Mouse (Mus musculus): ENCODE results near the gene Ankra2. TPM values are rescaled to one million over a fixed set of nuclear protein-coding genes. Genes with fewer than 3 reads are reported as not detected.

Gene Ankra2
- total RNA-seq, 2 experiments from 2014 or later: 49.8 to 51.0 TPM

DNA sequence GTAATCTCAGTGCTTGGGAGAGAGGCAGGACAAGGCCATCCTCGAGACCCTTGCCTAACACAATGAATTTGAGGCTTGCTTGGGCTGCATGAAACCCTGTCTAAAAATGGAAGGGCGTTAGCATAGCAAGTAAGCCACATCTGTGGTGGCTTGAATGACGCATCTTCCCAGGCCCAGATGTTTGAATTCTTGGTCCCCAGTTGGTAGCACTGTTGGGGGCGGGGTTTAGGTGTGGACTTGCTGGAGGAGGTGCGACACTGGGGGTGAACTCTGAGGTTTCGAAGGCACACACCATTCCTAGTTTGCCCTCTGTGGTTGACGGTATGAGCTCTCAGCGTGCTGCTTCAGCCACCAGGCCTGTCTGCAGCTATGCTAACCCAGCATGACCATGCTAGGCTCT, 28.8 kb downstream of the Ankra2 start:
- no peak for DNase-seq (ENCODE audit: extremely low spot score in 1 of 2, low spot score in 1 of 2)

- DNase-seq (ENCODE audit: extremely low spot score in 1 of 2, low spot score in 1 of 2): no peak
Measured at GRCm38 (mm10) chr13:98296072-98296471, 33.2 kb downstream of the Ankra2 start.

- DNase-seq (ENCODE audit: extremely low spot score in 1 of 2, low spot score in 1 of 2): no peak
Measured at GRCm38 (mm10) chr13:98297883-98298482, 35.1 kb downstream of the Ankra2 start.

GRCm38 (mm10) chr13:98298833-98299758, 36.2 kb downstream of the Ankra2 start:
- DNase-seq (ENCODE audit: extremely low spot score in 1 of 2, low spot score in 1 of 2): peak; percentile 64 to 87

DNA sequence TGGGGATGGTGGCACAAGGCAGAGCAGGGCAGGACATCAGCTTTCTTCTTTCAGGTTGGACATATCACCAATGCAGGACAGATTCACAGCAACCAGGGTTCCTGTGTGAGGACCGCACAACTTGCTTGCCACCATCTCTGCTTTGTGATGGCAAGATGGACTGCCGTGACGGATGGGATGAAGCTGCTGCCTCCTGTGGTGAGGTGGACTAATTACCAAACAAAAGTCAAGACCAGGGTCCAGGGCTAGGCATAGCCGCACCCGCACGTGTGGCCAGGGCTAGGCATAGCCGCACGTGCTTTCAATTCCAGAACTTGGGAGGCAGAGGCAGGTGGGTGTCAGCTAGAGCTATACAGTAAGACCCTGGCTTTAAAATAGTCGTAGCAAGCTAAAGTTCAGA, 42.4 kb downstream of the Ankra2 start:
- no peak for DNase-seq (ENCODE audit: extremely low spot score in 1 of 2, low spot score in 1 of 2)

- DNase-seq (ENCODE audit: extremely low spot score in 1 of 2, low spot score in 1 of 2): no peak
Measured at GRCm38 (mm10) chr13:98306393-98306792, 43.5 kb downstream of the Ankra2 start.

- DNase-seq (ENCODE audit: extremely low spot score in 1 of 2, low spot score in 1 of 2): no peak
Measured at GRCm38 (mm10) chr13:98306852-98307475, 44.1 kb downstream of the Ankra2 start.

DNA sequence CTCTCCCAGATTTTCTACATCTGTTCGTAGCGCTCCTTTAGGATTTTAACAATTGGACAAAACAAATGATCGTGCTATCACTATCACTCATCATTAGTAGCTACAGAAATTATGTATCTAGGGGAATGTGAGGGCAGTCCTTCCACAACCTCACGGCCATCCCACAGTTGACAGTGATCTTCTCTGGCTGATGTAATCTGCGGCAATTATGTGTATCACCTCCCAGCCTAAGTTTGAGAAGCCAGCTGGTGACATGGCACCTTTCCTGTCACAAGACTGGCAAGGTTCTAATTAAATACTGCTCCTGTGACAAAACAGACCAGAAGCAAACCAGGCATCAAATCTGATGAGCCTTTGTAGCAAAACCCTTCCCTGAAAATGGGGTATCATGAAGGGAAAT, 45.1 kb downstream of the Ankra2 start:
- DNase-seq (ENCODE audit: extremely low spot score in 1 of 2, low spot score in 1 of 2): no peak

- no peak for DNase-seq (ENCODE audit: extremely low spot score in 1 of 2, low spot score in 1 of 2)
Measured at GRCm38 (mm10) chr13:98308724-98309123, 45.9 kb downstream of the Ankra2 start.

DNA sequence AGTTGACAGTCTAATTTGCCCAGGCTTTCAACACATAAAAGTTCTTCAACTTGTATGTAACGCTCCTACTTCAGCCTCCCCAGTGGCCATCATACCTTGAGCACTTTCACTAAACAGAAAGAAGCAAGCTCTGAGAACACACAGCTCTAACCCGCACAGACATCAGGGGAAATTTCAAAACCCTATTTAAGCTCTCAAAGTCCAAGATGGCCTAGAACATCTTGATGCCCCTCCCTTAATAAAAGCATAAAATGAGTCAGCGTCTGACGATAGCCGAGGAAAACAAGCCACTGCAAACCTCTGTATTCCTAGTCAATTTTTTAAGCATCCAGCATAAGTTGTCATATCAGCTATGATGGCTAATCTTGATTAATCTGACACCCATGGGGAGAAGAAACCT, 48.7 kb downstream of the Ankra2 start:
- no peak for DNase-seq (ENCODE audit: extremely low spot score in 1 of 2, low spot score in 1 of 2)

GRCm38 (mm10) chr13:98313631-98314030, 50.8 kb downstream of the Ankra2 start:
- DNase-seq (ENCODE audit: extremely low spot score in 1 of 2, low spot score in 1 of 2): no peak

DNA sequence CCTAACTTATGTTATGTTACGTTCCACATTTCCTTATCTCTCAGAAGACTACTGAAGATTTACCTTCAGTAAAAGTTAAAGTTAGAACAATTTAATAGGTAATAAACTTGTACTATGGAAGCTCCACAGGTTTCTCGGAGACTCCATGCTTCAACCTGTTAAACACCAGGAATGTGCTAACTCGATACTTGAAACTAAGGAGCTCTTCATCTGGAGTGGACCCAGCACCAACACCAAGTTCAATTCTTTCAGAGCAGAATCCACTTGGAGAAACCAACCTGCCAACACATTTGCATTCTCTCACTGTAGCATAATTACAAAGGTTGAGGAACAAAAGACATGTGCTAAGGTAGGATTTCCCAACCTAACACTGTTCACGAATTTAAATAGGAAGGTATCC, 52.2 kb downstream of the Ankra2 start:
- DNase-seq (ENCODE audit: extremely low spot score in 1 of 2, low spot score in 1 of 2): no peak

- DNase-seq (ENCODE audit: extremely low spot score in 1 of 2, low spot score in 1 of 2): no peak
Measured at GRCm38 (mm10) chr13:98316140-98316479, 53.2 kb downstream of the Ankra2 start.

DNA sequence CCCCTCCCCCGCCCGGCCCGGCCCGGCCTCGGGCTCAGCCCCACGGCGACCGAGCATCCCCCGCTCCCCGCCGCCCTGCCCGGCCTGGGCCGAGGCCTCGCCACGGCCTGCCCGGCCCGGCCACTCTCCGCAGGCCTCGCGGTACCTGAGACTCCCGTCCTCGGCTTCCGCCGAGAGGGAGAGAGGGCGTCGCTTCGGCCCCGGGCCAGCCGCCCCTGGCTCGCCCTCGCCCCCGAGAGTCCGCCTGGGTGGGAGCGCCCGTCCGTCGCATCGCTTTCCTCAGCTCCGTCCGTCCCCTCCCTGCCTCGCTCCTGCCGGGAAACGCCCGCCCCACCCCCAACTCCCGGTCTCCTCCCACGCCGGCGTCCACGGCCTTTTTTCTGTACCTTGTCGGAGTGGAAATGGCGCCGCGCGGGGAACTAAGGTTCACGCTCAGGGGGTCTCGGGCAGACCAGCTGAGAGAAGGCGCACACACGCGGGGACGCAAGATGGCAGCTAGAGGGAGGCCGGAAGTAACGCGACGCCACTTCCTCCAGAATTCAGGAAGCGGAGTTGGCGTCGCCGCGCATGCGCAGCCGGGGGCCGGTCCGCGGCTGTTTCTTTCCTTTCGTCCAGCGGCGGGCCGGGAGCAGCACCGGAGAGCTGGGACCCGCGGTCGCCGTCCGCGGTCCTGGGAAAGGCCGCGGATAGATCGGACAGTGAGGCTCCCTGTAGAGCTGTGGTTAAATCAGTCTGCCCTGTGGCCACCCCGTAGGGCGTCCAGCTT, 53.8 kb downstream of the Ankra2 start, which contains the start of gene Btf3:
TSS of gene Btf3 (minus strand) at position 527 of the 766 bp plus-strand sequence.
- DNase-seq (ENCODE audit: extremely low spot score in 1 of 2, low spot score in 1 of 2): peak; percentile 92

DNA sequence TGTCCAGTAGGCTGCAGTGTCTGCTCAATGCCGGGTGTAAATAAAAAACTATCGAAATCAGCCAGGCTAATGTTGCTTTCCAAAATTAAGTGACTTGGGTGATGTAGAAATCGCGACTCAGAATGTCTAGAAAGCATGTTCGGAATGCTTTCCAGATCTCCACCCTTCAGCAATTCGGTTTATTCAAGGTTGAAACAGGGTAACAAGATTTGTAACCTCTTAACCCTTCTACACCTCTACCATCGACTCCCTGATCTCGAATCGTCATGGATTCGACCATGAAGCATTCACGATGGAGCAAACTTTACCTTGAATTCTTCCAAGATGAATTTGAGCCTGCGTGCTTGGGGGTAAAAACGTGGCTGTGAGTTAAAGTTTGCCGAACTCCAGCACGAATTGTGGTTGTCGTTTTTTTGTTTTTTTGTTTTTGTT, 54.4 kb downstream of the Ankra2 start:
- no peak for DNase-seq (ENCODE audit: extremely low spot score in 1 of 2, low spot score in 1 of 2)

GRCm38 (mm10) chr13:98317911-98318310, 55.0 kb downstream of the Ankra2 start:
- no peak for DNase-seq (ENCODE audit: extremely low spot score in 1 of 2, low spot score in 1 of 2)

Other genes with a start within 250 kb of the Ankra2 start
- 10 to 100 TPM; 90.3 to 90.9 TPM for gene Arhgef28, start 56.6 kb upstream of the Ankra2 start, total RNA-seq (2021)
- 10 to 100 TPM; 17.2 to 23.0 TPM for gene Utp15, start within 50 bp of the Ankra2 start, total RNA-seq (2021)
- gene Gm21976, start 16.8 kb downstream of the Ankra2 start, total RNA-seq (2021): not detected
- 100 to 1,000 TPM; 196 to 221 TPM for gene Btf3, start 53.9 kb downstream of the Ankra2 start, total RNA-seq (2021)
- gene Foxd1, start 91.2 kb downstream of the Ankra2 start, total RNA-seq (2021): 1 to 10 TPM in 1 of 2 experiments, under 1 TPM in 1; 0.71 to 1.0 TPM
- not detected for gene Gm10320, start 228.9 kb downstream of the Ankra2 start, total RNA-seq (2021)